Mouse (Mus musculus): ENCODE results near the gene Pogz.
A peak's percentile ranks its signal among the peaks of the same experiment; 100 is the strongest.
"Not testable (repeated sequence)": the region's sequence is repeated elsewhere in the genome, so short reads cannot be mapped to it uniquely, and the experiment has no call there.

Pogz gene

DNA sequence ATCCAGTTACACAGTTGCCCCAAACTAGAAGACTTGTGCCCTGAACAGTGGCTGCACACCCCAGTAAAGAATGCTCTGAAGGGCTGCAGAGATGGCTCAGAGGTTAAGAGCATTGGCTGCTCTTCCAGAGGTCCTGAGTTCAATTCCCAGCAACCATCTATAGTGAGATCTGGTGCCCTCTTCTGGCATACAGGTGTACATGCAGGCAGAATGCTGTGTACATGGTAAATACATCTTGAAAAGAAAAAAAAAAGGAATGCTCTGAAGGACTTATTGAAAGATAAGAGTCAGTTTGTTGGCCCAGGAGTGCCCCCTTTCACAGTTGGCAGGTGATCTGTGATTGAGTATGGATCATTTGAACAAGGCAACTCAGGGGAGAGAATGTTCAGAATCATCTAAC, 4.0 kb upstream of the Pogz start:
- DNase-seq: no peak

- DNase-seq: no peak
Observed at GRCm38 (mm10) chr3:94835396-94835795, 2.0 kb upstream of the Pogz start.

- peak; percentile 79 for DNase-seq
Observed at GRCm38 (mm10) chr3:94837959-94838496, 661 bp downstream of the Pogz start.

DNA sequence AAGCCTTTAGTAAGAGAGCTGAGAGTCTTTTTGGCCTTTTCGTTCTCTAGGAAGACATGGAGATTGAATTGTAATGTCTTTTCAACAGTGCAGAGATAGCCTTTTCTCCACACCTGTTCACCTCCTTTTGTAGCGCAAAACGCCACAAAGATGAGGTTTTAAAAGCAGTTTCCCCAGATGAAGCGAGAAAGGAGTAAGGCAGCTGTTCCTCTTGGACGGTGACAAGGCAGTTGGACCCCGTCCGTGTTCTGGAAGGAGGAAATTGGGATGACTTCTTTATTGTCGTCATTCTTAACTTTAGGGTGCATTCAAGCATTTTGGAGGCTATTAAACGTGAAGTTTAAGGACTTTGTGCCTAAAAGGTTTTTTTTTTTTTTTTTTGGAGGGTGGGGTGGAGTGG, 1.3 kb downstream of the Pogz start:
- peak; percentile 17 to 28 for DNase-seq

DNA sequence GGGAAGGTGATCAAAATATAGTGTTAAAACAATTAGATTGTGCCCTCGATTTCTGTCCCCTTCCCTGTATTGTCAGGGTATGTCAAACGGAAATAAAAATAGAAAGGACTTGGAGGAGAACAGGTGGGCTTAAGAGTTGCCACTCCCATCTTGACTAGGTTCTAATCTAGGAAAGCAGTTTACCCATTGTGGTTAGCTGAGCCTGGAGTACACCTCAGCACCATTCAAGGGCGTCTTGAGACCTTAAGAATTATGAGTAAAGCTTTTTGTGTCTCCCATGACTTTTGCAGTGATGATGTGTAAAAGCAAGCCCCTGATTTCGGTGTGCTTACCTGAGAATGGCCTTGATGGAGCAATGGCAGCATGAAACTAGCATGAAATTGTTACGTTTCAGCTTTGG, 1.7 kb downstream of the Pogz start:
- no peak for DNase-seq

DNA sequence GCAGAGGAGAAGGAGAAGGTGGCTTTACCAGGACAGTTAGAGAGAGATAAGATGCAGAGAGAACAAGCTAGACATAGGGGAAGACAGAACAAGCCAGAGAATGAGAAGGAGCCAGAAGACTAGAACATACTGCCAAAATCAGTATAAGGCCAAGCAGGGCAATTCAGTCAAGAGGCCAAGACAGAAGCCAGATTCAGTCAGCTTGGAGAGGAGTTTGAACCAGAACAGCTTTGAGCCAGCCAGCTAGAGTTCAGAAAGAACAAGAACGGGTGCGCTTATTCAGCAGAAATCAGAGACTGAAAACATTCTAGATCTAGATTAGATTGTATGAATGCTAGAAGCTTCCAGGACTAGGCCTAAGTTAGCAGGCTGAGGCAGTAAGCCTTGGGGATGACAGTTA, 10.0 kb downstream of the Pogz start:
- DNase-seq: no peak

DNA sequence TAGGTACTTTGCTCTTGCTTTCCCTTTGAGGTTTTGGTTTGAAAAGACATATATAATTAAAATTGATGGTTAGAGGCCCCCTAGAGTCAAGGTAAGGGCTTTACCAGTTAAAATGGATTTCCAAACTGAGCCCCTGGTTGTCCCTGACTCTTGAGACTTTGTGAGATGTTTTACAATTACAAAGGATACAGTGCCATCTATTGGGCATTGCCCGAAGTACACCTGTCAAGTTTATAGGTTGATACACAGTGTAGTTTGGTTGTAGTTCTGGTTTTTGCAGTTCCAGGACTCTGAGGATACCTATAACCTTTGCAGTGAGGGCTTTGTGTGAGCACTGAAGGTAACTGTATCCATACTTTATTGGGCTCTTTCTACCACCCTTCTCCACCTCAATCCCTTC, 12.0 kb downstream of the Pogz start:
- DNase-seq: peak; percentile 33 to 63

- peak; percentile 16 to 21 for DNase-seq
Observed at GRCm38 (mm10) chr3:94851731-94852130, 14.4 kb downstream of the Pogz start.

DNA sequence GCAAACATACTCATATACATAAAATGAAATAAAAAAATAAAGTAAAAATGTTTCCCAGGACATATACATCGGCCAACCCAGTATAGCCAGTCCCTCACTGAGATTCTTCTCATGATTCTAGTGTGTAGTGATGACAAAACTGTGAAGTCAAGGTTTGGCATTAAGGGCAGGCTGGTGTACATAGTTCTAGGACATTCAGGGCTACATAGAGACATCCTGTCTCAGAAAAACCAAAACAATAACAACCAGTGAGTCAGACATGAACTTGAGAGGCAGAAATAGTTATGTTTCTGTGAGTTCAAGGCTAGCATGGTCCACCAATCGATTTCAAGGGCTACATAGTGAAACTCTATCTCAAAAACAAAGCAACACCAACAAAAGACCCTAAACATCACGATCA, 14.8 kb downstream of the Pogz start:
- DNase-seq: no peak

GRCm38 (mm10) chr3:94859471-94859870, 22.1 kb downstream of the Pogz start:
- no peak for DNase-seq

GRCm38 (mm10) chr3:94869011-94869410, 31.6 kb downstream of the Pogz start:
- no peak for DNase-seq

- no peak for DNase-seq
Observed at GRCm38 (mm10) chr3:94878618-94879017, 41.3 kb downstream of the Pogz start.

GRCm38 (mm10) chr3:94881840-94882239, 44.5 kb downstream of the Pogz start:
- no peak for DNase-seq

GRCm38 (mm10) chr3:94882579-94882978, 45.2 kb downstream of the Pogz start:
- no peak for DNase-seq

DNA sequence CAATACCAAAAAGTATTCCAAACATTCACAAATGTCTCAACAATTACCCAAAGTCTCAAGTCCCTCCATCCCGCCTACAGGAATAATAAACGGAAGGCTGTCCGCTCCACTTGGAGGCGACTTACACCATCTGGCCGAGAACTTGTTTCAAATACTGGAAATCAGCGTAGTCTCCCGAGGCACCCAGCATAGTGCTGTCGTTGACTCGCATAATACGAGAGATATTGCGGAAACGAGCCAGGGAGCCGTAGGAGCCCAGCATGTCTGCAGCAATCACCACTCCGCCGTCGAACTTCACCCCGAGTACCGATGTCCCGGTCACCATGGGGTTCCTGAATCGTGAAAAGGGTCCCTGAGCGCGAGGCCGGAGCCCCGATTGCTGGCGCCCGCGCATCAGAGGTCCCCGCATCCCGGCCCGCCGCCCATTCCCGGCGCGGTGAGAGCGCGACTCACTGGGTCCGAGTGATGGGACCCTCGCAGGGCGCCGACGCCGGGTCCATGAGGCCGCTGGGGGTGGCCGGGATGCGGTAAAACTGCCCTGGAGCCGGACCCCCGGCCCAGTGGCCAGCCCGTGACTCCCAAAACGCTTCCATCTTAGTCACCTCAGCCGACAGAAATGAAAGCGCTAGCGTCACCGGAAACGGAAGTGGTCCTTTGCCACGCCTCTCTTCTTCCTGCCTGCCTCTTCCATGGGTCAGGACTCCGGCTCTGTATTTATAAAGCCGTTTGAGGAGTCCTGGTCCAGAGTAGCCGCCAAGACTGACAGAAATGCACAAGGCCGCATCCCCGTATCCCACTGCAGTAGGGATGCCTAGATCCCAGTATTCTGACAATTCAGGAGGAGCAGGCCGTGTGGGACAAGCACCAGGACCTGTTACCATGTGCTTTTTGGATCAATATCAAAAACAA, 49.2 kb downstream of the Pogz start, which contains the start of gene Psmb4:
Gene Psmb4 (minus strand): TSS at position 646 of the 909 bp plus-strand sequence.
- peak; percentile 87 to 91 for DNase-seq

- peak; percentile 31 to 67 for DNase-seq
Observed at GRCm38 (mm10) chr3:94888595-94888994, 51.2 kb downstream of the Pogz start.

GRCm38 (mm10) chr3:94894076-94894475, 56.7 kb downstream of the Pogz start:
- DNase-seq: no peak

GRCm38 (mm10) chr3:94902747-94903146, 65.4 kb downstream of the Pogz start:
- DNase-seq: peak; percentile 55 to 74

- not testable (repeated sequence) for DNase-seq
Observed at GRCm38 (mm10) chr3:94904759-94905158, 67.4 kb downstream of the Pogz start.

DNA sequence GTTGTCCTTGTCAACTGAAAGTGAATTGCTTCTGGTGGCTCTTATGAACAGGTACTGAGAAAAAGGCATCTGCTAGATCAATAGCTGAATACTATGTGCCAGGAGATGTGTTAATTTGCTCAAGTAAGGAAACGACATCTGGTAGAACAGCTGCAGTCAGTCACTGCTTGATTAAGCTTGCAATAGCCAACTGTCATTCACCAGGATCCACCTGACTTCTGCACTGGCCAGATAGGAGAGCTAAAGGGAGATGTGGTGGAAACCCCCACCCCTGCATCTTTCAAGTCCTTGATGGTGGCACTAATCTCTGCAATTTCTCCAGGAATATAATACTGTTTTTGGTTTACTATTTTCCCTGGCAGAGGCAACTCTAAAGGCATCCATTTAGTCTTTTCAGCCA, 69.1 kb downstream of the Pogz start:
- DNase-seq: no peak

GRCm38 (mm10) chr3:94911050-94911693, 73.8 kb downstream of the Pogz start:
- peak; percentile 79 to 88 for DNase-seq

DNA sequence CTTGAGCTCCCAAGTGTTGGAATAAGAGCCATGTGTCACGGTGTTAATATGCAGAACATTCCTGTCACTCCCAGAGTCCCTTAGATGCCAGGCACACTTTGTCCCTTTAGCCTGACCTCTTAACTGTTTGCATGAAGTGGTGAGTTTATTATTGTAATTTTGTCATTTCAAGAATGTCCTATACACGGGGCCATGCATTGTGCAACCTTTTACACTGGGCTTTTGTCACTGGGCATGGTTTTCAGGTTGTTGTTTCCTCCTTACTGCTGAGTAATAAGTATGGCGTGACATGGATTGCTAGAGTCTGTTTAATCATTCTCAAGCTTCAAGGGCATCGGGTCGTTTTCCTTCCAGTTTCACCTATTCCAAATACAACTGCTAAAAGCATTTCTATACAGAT, 76.4 kb downstream of the Pogz start:
- DNase-seq: peak; percentile 61 to 78

GRCm38 (mm10) chr3:94915903-94916741, 78.8 kb downstream of the Pogz start:
- peak; percentile 59 to 78 for DNase-seq
